ENCODE assay signal across 15 mouse cellular contexts in the genomic region with DNA sequence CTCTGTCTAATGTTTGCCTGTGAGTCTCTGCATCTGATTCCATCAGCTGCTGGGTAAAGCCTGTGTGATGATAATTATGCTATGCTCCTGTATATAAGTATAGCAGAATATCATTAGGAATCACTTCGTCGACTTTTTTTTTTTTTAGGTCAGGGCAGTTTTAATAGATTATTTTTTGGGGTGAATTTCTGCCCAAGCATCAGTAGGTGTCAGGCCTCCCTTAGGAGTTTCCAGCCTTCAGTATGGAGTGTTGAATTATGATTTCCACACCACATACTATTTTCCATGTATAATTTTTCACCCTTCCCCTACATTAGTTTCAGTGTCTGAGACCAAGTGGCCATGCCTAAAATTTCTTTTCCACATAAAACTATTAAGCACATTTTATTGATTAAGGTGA.
"Had no signal": no experiment of that assay in that cellular context is flagged by ENCODE, and none has a peak within 500 bp of the region (broad histone marks: within the 10 kb centered on the region; RNA-seq: fewer than 3 reads in every experiment).

No protein-coding gene starts in this region.

- H3K27me3 ChIP-seq: limb, embryonic 13.5 days; liver, embryonic 13.5 days; midbrain, embryonic 13.5 days had no signal

- H3K4me2 ChIP-seq: limb, embryonic 13.5 days; liver, embryonic 13.5 days; lung, embryonic 14.5 days; midbrain, embryonic 13.5 days had no signal

- H3K9me3 ChIP-seq: limb, embryonic 10.5 days; limb, embryonic 13.5 days; liver, embryonic 13.5 days; midbrain, embryonic 13.5 days had no signal

- ATAC-seq: lung, postnatal 0 days; midbrain, embryonic 13.5 days; midbrain, embryonic 16.5 days had no signal

- H3K27ac ChIP-seq: kidney, postnatal 0 days; limb, embryonic 10.5 days; limb, embryonic 13.5 days; liver, embryonic 13.5 days; macrophage; midbrain, embryonic 13.5 days had no signal

- DNase-seq: kidney, adult 2 months; kidney, postnatal 25 days; liver; liver, embryonic 13.5 days; lung, embryonic 14.5 days; thymus, adult 2 months; thymus, postnatal 14 days; thymus, postnatal 4 days had no signal

- H3K4me3 ChIP-seq: limb, embryonic 10.5 days; limb, embryonic 13.5 days; liver, embryonic 13.5 days; midbrain, embryonic 13.5 days had no signal

- H3K36me3 ChIP-seq: limb, embryonic 10.5 days; limb, embryonic 13.5 days; liver, embryonic 13.5 days; midbrain, embryonic 13.5 days had no signal

- H3K9ac ChIP-seq: limb, embryonic 13.5 days; liver, embryonic 13.5 days; lung, embryonic 14.5 days; midbrain, embryonic 13.5 days had no signal

- H3K4me1 ChIP-seq: limb, embryonic 10.5 days; limb, embryonic 13.5 days; liver, embryonic 13.5 days; midbrain, embryonic 13.5 days had no signal
